Mouse (Mus musculus) myocyte (in vitro differentiated cells): ENCODE data around the gene Hip1.

ENCODE experiments used
- CEBPB ChIP-seq: IDR thresholded peaks from 2 replicates; pipeline ENCODE4 v1.6.1; 2011; ENCODE audit warnings: mild to moderate bottlenecking, moderate library complexity; ENCODE audit not compliant: poor library complexity, insufficient read depth, severe bottlenecking
- MYOG ChIP-seq, 3 experiments: IDR thresholded peaks; one replicate each; pipeline ENCODE4 v1.6.1; 2011; ENCODE audit warnings: control low read depth in 2 of 3, low read depth in 2 of 3, mild to moderate bottlenecking in 2 of 3; ENCODE audit not compliant: insufficient read length in 2 of 3, control insufficient read depth in 1 of 3, insufficient read depth in 1 of 3
- POLR2A ChIP-seq: IDR thresholded peaks from one replicate; pipeline ENCODE4 v1.6.1; 2011; ENCODE audit warnings: low read depth, mild to moderate bottlenecking, control low read depth, moderate library complexity; ENCODE audit not compliant: insufficient read length
- REST ChIP-seq: IDR thresholded peaks from one replicate; pipeline ENCODE4 v1.6.1; 2011; ENCODE audit warnings: mild to moderate bottlenecking, control low read depth, moderate library complexity; ENCODE audit not compliant: insufficient read depth, insufficient read length
- TCF3 ChIP-seq: IDR thresholded peaks from one replicate; pipeline ENCODE4 v1.6.1; 2011; ENCODE audit warnings: low read depth, control low read depth; ENCODE audit not compliant: insufficient read length
- USF1 ChIP-seq: IDR thresholded peaks from one replicate; pipeline ENCODE4 v1.6.1; 2011; ENCODE audit warnings: low read depth, mild to moderate bottlenecking, control low read depth, moderate library complexity

DNA sequence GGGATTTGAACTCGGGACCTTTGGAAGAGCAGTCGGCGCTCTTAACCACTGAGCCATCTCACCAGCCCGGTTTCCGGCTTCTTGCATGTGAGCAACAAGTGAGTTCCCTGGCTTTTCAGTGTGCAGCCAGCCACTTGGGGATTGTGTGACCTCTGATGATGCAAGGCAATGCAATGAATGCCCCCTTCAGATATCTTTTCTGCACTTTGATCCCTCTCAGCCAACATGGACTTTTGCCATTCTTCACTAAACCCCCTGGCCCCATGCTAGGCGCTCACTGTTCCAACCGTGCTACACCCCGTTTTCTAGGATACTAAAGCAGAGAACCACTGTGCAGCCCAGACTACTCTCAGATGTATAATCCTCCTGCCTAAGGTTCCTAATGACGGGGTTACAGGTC, 139.5 kb downstream of the Hip1 start:
- TF ChIP-seq POLR2A = no peak
- no peak for TF ChIP-seq USF1
- peak; percentile 86 for TF ChIP-seq CEBPB
- no peak for TF ChIP-seq TCF3
- no peak for TF ChIP-seq MYOG (IDR thresholded peaks at IDR 0.05; ENCODE audit: control insufficient read depth in 1 of 3, insufficient read depth in 1 of 3, insufficient read length in 2 of 3, low read depth in 2 of 3)
- no peak for TF ChIP-seq REST
